Mouse (Mus musculus) CD4-positive, CD25-positive, alpha-beta regulatory T cell, adult 4 months (primary cell): Measurements from ENCODE around the gene Cdon. TPM values are rescaled to one million over a fixed set of nuclear protein-coding genes. Genes with fewer than 3 reads are reported as not detected.
A peak's percentile ranks its signal among the peaks of the same experiment; 100 is the strongest.
"Not testable (repeated sequence)": the region's sequence is repeated elsewhere in the genome, so short reads cannot be mapped to it uniquely, and the experiment has no call there.

ENCODE experiments used
- ATAC-seq: one replicate; pipeline ENCODE4 v1.8.0; 2017
- polyA plus RNA-seq, 2 experiments: library from polyadenylated mRNA; unstranded; fragments of 100-300 nt; shearing (Covaris generic); gene quantifications; one replicate each; pipeline ENCODE4 v1.2.1; 2017

The Cdon gene
- polyA plus RNA-seq: 1 to 10 TPM; 2.7 to 4.1 TPM

- peak; percentile 77 for ATAC-seq
Measured at GRCm38 (mm10) chr9:35420805-35421719, at the start of gene Cdon. TSS of gene Cdon (plus strand) at chr9:35421128.

- no peak for ATAC-seq
Measured at GRCm38 (mm10) chr9:35372324-35373101, 48.4 kb upstream of the Cdon start.

GRCm38 (mm10) chr9:35377916-35378315 is 43.0 kb upstream of the Cdon start:
- no peak for ATAC-seq

GRCm38 (mm10) chr9:35378991-35379390 is 41.9 kb upstream of the Cdon start:
- ATAC-seq: no peak

- ATAC-seq: no peak
Measured at GRCm38 (mm10) chr9:35399896-35400295, 21.0 kb upstream of the Cdon start.

- ATAC-seq: no peak
Measured at GRCm38 (mm10) chr9:35400398-35400797, 20.5 kb upstream of the Cdon start.

- no peak for ATAC-seq
Measured at GRCm38 (mm10) chr9:35400831-35401230, 20.1 kb upstream of the Cdon start.

- ATAC-seq: no peak
Measured at GRCm38 (mm10) chr9:35402584-35402991, 18.3 kb upstream of the Cdon start.

GRCm38 (mm10) chr9:35403490-35403889 is 17.4 kb upstream of the Cdon start:
- no peak for ATAC-seq

- ATAC-seq: no peak
Measured at GRCm38 (mm10) chr9:35405038-35405905, 15.7 kb upstream of the Cdon start.

- no peak for ATAC-seq
Measured at GRCm38 (mm10) chr9:35411225-35411965, 9.5 kb upstream of the Cdon start.

GRCm38 (mm10) chr9:35411975-35412374 is 9.0 kb upstream of the Cdon start:
- ATAC-seq: no peak

- ATAC-seq: peak; percentile 56
Measured at GRCm38 (mm10) chr9:35421730-35422235, 855 bp downstream of the Cdon start.

- no peak for ATAC-seq
Measured at GRCm38 (mm10) chr9:35422405-35422941, 1.5 kb downstream of the Cdon start.

GRCm38 (mm10) chr9:35423265-35423664 is 2.3 kb downstream of the Cdon start:
- ATAC-seq: peak; percentile 63

- no peak for ATAC-seq
Measured at GRCm38 (mm10) chr9:35424671-35425070, 3.7 kb downstream of the Cdon start.

GRCm38 (mm10) chr9:35430476-35430875 is 9.5 kb downstream of the Cdon start:
- ATAC-seq: peak; percentile 46

GRCm38 (mm10) chr9:35431396-35431795 is 10.5 kb downstream of the Cdon start:
- ATAC-seq: no peak

- not testable (repeated sequence) for ATAC-seq
Measured at GRCm38 (mm10) chr9:35432717-35433297, 11.9 kb downstream of the Cdon start.

GRCm38 (mm10) chr9:35434340-35434739 is 13.4 kb downstream of the Cdon start:
- no peak for ATAC-seq

- no peak for ATAC-seq
Measured at GRCm38 (mm10) chr9:35435565-35435964, 14.6 kb downstream of the Cdon start.
